Mouse (Mus musculus) cerebellum, adult 2 months (tissue): Measurements from ENCODE around the gene Edem1.
A peak's percentile ranks its signal among the peaks of the same experiment; 100 is the strongest.

Experiments used
- CTCF ChIP-seq: fragments of 200-500 bp; IDR thresholded peaks from 2 replicates; pipeline ENCODE4 v1.5.1; 2011; ENCODE audit warnings: low read depth, mild to moderate bottlenecking, control low read depth, low read length, moderate library complexity, borderline replicate concordance; ENCODE audit not compliant: insufficient read depth
- POLR2A ChIP-seq: fragments of 200-500 bp; IDR thresholded peaks from 2 replicates; pipeline ENCODE4 v1.6.1; 2011; ENCODE audit warnings: low read length, control low read depth, borderline replicate concordance; ENCODE audit not compliant: insufficient read depth

DNA sequence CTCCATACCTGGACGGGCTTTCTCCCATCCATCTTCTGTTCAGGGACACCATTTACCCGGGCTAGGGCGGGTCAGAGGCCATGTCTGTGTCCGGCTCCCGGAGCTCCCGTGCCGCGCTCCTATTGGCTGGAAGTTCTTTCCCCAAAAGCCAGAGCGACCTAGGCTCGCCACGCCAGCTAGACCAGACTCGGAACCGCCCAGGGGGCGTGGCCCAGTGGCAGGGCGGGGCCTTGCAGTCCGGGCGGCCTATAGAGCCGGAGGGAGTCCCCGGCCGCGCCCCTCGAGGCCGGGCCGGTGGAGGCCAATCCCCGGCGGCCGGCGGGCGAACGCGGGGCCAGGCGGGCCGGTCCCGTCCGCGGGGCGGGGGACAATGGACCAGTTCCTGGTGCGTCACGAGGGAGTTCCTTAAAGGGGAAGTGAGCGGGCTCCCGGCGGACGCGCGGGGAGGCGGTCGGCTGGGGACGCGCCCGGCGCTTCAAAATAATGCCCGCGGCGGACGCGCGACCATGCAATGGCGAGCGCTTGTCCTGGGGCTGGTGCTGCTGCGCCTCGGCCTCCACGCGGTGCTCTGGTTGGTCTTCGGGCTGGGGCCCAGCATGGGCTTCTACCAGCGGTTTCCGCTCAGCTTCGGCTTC, at the start of gene Edem1:
- TF ChIP-seq POLR2A (0 out of 2 replicates have a peak, but pooled peaks have one; percentile 36), CTCF (no peak)
